Comparison of ENCODE assay signal across 23 mouse cellular contexts in genomic region chr5:150543184-150543583, GRCm38 (mm10). TPM values are rescaled to one million over a fixed set of nuclear protein-coding genes. Genes with fewer than 3 reads are reported as not detected.
DNase-seq lines count a peak whose midpoint lies in the region; ATAC-seq and TF ChIP-seq lines count a peak whose summit lies in the region.
"Had no signal": no experiment of that assay in that cellular context is flagged by ENCODE, and none has a peak within 500 bp of the region (broad histone marks: within the 10 kb centered on the region; RNA-seq: fewer than 3 reads in every experiment).

No protein-coding gene starts in this region.

- CTCF ChIA-PET in Patski (lab: Charles Lee): interaction anchor here (1.2 kb wide), 1 partner anchor 11 kb away, joined by 4 read pairs; no protein-coding TSS in a partner anchor

- H3K36me3 ChIP-seq in intestine, embryonic 14.5 days (ENCODE audit: control insufficient read depth, insufficient read depth, low read length): peaks cover 25% of the 10 kb centered on the region
- H3K36me3 ChIP-seq in intestine, postnatal 0 days (ENCODE audit: control insufficient read depth, insufficient read depth): peaks cover 12% of the 10 kb centered on the region
- H3K36me3 ChIP-seq in lung, embryonic 16.5 days (ENCODE audit: control insufficient read depth, insufficient read depth, low read length): peaks cover 18% of the 10 kb centered on the region

- H3K4me2 ChIP-seq in intestine, embryonic 14.5 days (ENCODE audit: low read length): no peak overlapping the region
- no peak overlapping the region for H3K4me2 ChIP-seq in intestine, postnatal 0 days (replicated peaks; ENCODE audit: low read depth)
- H3K4me2 ChIP-seq in lung, embryonic 16.5 days (ENCODE audit: low read depth, low read length): no peak overlapping the region
- H3K4me2 ChIP-seq: embryonic facial prominence, embryonic 12.5 days; heart, embryonic 13.5 days; hindbrain, embryonic 12.5 days had no signal

- no peaks in the 10 kb centered on the region for H3K9me3 ChIP-seq in intestine, embryonic 14.5 days (ENCODE audit: control insufficient read depth, low read length)
- H3K9me3 ChIP-seq in intestine, postnatal 0 days (ENCODE audit: control insufficient read depth): no peaks in the 10 kb centered on the region
- H3K9me3 ChIP-seq in lung, embryonic 16.5 days (ENCODE audit: control insufficient read depth, low read length): no peaks in the 10 kb centered on the region
- H3K9me3 ChIP-seq: embryonic facial prominence, embryonic 12.5 days; heart, embryonic 13.5 days; hindbrain, embryonic 12.5 days had no signal

- H3K9ac ChIP-seq in intestine, embryonic 14.5 days (ENCODE audit: low read length): no peak overlapping the region
- no peak overlapping the region for H3K9ac ChIP-seq in intestine, postnatal 0 days (ENCODE audit: low read depth, low read length)
- no peak overlapping the region for H3K9ac ChIP-seq in lung, embryonic 16.5 days (ENCODE audit: low read length)
- H3K9ac ChIP-seq: embryonic facial prominence, embryonic 12.5 days; heart, embryonic 13.5 days; hindbrain, embryonic 12.5 days had no signal

- H3K27me3 ChIP-seq in intestine, embryonic 14.5 days (replicated peaks; ENCODE audit: control insufficient read depth, insufficient read depth, low read length): no peaks in the 10 kb centered on the region
- no peaks in the 10 kb centered on the region for H3K27me3 ChIP-seq in intestine, postnatal 0 days (replicated peaks; ENCODE audit: control insufficient read depth, insufficient read depth, low read length)
- no peaks in the 10 kb centered on the region for H3K27me3 ChIP-seq in lung, embryonic 16.5 days (ENCODE audit: control insufficient read depth, insufficient read depth, low read depth, low read length)
- no peaks in the 10 kb centered on the region for H3K27me3 ChIP-seq in Patski
- H3K27me3 ChIP-seq: CH12.LX; embryonic facial prominence, embryonic 12.5 days; heart, embryonic 13.5 days; hindbrain, embryonic 12.5 days had no signal

- POLR2A ChIA-PET in Patski (lab: Charles Lee): no interaction called here

- TF ChIP-seq CTCF in intestine, postnatal 0 days (IDR thresholded peaks at IDR 0.05; ENCODE audit: low read depth): no peak
- TF ChIP-seq CTCF in Patski (IDR thresholded peaks at IDR 0.05): no peak

- no peak overlapping the region for H3K27ac ChIP-seq in intestine, embryonic 14.5 days (ENCODE audit: low read depth)
- no peak overlapping the region for H3K27ac ChIP-seq in intestine, postnatal 0 days (ENCODE audit: low read depth, low read length)
- no peak overlapping the region for H3K27ac ChIP-seq in lung, embryonic 16.5 days (ENCODE audit: low read length)
- H3K27ac ChIP-seq: embryonic facial prominence, embryonic 12.5 days; gastrocnemius, adult 2 months; heart, embryonic 13.5 days; hindbrain, embryonic 12.5 days; hindbrain, postnatal 0 days had no signal

- peak; percentile 15 for DNase-seq in intestine, embryonic 14.5 days (ENCODE audit: low spot score)
- no peak for DNase-seq in lung, postnatal 14 days
- peak; percentile 37 for DNase-seq in Patski (ENCODE audit: low read depth, low spot score)
- no peak for DNase-seq in embryo, embryonic 11 days
- DNase-seq: adrenal gland, adult 8-10 months; adrenal gland, postnatal 36 days; cerebellum, adult 11 months; cerebellum, adult 8-10 months; cerebellum, postnatal 14 days; gastrocnemius, adult 2 months; gastrocnemius, postnatal 25 days; heart, postnatal 36 days had no signal

- in situ Hi-C loops in Patski (cut with MboI; ENCODE audit: low pct_unique_long_range_greater_than_20kb): no loop called here

- no peak overlapping the region for H3K4me3 ChIP-seq in intestine, embryonic 14.5 days (ENCODE audit: low read depth, low read length)
- no peak overlapping the region for H3K4me3 ChIP-seq in intestine, postnatal 0 days (ENCODE audit: low read depth, low read length)
- no peak overlapping the region for H3K4me3 ChIP-seq in lung, embryonic 16.5 days (ENCODE audit: low read length)
- H3K4me3 ChIP-seq: embryonic facial prominence, embryonic 12.5 days; gastrocnemius, adult 2 months; heart, embryonic 13.5 days; hindbrain, embryonic 12.5 days had no signal

- WGBS in intestine, embryonic 14.5 days: 81% methylated on average over 2 of the region's 2 CpGs
- 86% methylated on average over 2 of the region's 2 CpGs for WGBS in intestine, postnatal 0 days
- 57% methylated on average over 2 of the region's 2 CpGs for WGBS in lung, embryonic 16.5 days

- ATAC-seq in intestine, embryonic 14.5 days (replicated peaks; ENCODE audit: low FRiP score, low TSS enrichment, low read depth): no peak
- ATAC-seq in intestine, postnatal 0 days: no peak
- peak; percentile 85 for ATAC-seq in lung, embryonic 16.5 days (ENCODE audit: low read depth)
- ATAC-seq in Patski: peak; percentile 80
- ATAC-seq: forebrain, embryonic 16.5 days; hindbrain, postnatal 0 days had no signal

- H3K4me1 ChIP-seq in intestine, embryonic 14.5 days (replicated peaks; ENCODE audit: control insufficient read depth, insufficient read depth, low read length): no peaks in the 10 kb centered on the region
- no peaks in the 10 kb centered on the region for H3K4me1 ChIP-seq in intestine, postnatal 0 days (replicated peaks; ENCODE audit: control insufficient read depth, insufficient read depth, low read length)
- H3K4me1 ChIP-seq in lung, embryonic 16.5 days (replicated peaks; ENCODE audit: control insufficient read depth, insufficient read depth, low read length): 0 out of 2 replicates have a peak, but pooled peaks cover 2% of the 10 kb centered on the region
- H3K4me1 ChIP-seq: embryonic facial prominence, embryonic 12.5 days; heart, embryonic 13.5 days; hindbrain, embryonic 12.5 days had no signal

RNA-seq across cellular contexts. Expression of gene Brca2, which starts 20.8 kb away (rescaled TPM):
- polyA plus RNA-seq in intestine, embryonic 14.5 days (2014; fragmentation: Nextera tagmentation; extraction: Ambion mirVana): 25.2 and 28.5 TPM in 2 replicates
- polyA plus RNA-seq in intestine, postnatal 0 days (2015; fragmentation: Nextera tagmentation; extraction: Ambion mirVana): 6.6 and 6.7 TPM in 2 replicates
- 23.4 and 27.4 TPM in 2 replicates for polyA plus RNA-seq in lung, embryonic 16.5 days (2015; fragmentation: Nextera tagmentation; extraction: Ambion mirVana)
- 10.6 TPM for polyA plus RNA-seq in Patski (2021)

RNA-seq across cellular contexts. Expression of gene Zar1l, which starts 25.2 kb away (rescaled TPM):
- not detected in 2 replicates for polyA plus RNA-seq in intestine, embryonic 14.5 days (2014; fragmentation: Nextera tagmentation; extraction: Ambion mirVana)
- not detected in 2 replicates for polyA plus RNA-seq in intestine, postnatal 0 days (2015; fragmentation: Nextera tagmentation; extraction: Ambion mirVana)
- not detected in 2 replicates for polyA plus RNA-seq in lung, embryonic 16.5 days (2015; fragmentation: Nextera tagmentation; extraction: Ambion mirVana)
- polyA plus RNA-seq in Patski (2021): not detected
- polyA plus RNA-seq: brain, embryonic 14.5 days; embryonic facial prominence, embryonic 12.5 days; forebrain, embryonic 11.5 days; forebrain, embryonic 16.5 days; heart, embryonic 13.5 days; heart, postnatal 0 days; hindbrain, embryonic 12.5 days; hindbrain, postnatal 0 days had no signal

RNA-seq across cellular contexts. Expression of gene N4bp2l1, which starts 53.8 kb away (rescaled TPM):
- polyA plus RNA-seq in intestine, embryonic 14.5 days (2014; fragmentation: Nextera tagmentation; extraction: Ambion mirVana): 4.9 and 5.5 TPM in 2 replicates
- 21.1 and 21.3 TPM in 2 replicates for polyA plus RNA-seq in intestine, postnatal 0 days (2015; fragmentation: Nextera tagmentation; extraction: Ambion mirVana)
- 5.7 and 7.2 TPM in 2 replicates for polyA plus RNA-seq in lung, embryonic 16.5 days (2015; fragmentation: Nextera tagmentation; extraction: Ambion mirVana)
- 12.3 TPM for polyA plus RNA-seq in Patski (2021)

Comparison
In these comparisons a context has a peak if more than half of its experiments do, and no peak if none do; other contexts are left out.
1. ATAC-seq: peak in lung, embryonic 16.5 days (single experiment) and Patski (single experiment); none in intestine, embryonic 14.5 days (single experiment) and intestine, postnatal 0 days (single experiment).
2. DNase-seq: peak in intestine, embryonic 14.5 days (single experiment) and Patski (single experiment); none in lung, postnatal 14 days (single experiment) and embryo, embryonic 11 days (single experiment).